Mouse (Mus musculus) right cerebral cortex, postnatal 14 days (tissue): ENCODE data around the gene Cox10.

Source experiments
- DNase-seq: peaks from one replicate; pipeline ENCODE4 v3.0.0; 2022

Gene Cox10

GRCm38 (mm10) chr11:63990311-63990710, 89.0 kb downstream of the Cox10 start:
- no peak for DNase-seq

GRCm38 (mm10) chr11:63988991-63989860, 90.0 kb downstream of the Cox10 start:
- no peak for DNase-seq

DNA sequence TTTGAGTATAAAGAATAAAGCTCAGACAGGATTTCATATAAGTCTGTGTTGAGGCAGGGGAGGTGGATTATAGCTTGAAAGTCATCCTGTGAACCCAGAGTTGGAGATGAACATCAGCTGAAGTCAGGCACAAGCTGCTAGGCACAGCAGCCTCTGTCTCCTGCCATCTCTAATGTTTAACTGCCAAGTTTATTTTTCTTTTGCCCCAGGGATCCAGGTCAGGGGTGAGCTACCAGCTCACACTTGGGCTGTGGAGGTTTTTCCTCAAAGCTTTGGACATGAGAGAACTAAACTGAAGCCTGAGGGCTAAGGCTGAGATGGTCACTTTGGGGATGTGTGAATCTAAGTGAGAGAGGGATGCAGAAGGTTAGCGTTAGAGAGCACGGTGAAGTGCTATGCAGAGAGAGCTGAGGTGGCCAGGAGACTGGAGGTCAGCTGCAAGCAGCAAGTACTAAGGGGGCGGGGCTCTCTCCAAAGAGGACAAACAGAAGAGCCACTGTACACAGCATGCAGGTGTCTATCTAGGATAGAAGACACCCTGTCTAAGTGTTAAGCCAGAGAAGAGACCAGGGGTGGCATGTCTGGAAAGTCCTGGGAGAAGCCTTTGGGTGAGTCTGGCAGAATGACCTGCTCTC, 91.1 kb downstream of the Cox10 start:
- no peak for DNase-seq

DNA sequence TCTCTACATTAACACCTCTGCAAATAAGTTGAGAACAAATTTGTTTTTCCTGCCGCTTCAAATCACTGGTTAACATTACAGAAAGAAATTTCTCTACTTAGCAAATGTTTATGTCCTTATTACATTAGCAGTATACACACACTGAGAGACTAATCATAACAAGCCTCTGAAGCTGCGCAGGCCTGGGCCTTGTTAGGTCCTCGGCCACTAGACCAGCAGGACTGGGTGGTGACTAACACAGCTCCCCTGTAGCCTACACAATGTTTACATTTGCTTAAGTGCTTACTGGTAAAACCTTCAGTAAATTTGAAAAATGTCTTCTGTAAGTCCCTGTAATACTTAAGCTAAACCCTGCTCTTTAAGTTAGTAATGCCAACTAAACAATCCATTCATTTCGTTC, 92.6 kb downstream of the Cox10 start:
- DNase-seq: no peak

DNA sequence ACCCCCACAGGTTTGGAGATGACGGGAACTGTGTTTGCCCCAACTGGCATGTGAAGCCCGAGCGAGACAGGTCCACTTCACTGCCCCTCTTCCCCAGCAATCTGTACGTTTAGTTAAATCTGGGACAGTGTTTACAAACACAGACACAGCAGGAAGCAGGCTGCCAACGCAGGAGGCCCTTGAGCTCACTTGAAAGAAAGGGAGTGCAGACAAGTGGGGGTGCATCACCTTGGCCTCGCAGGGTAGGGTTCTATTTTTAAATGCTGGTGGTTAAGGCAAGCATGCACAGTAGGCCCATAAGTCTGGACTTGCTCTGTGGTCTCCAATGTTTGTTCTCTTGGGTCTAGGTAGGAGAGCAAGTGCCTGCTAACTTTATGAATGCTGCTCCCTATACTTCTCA, 93.8 kb downstream of the Cox10 start:
- no peak for DNase-seq

DNA sequence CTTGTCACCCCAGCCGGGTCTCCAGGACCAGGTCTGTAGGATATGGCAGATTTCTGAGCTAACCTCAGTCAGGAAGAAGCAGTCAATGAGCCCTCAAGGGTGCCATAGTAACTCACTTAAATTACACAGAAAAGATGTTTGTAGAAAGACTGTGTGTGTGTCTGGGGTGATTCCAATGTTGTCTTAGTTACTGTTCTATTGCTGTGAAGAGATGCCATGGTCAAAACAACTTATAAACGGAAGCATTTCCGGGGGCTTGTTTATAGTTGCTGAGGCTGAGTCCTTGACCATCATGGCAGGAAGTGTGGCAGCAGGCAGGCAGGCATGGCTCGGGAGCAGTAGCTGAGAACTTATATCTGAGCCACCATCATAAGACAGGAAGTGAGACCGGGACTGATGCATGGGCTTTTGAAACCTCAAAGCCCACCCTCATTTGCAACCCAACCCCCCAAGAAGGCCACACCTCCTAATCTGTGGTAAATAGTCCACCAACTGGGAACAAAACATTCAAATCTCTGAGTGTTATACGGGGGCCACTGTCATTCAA, 94.6 kb downstream of the Cox10 start:
- DNase-seq: no peak

- no peak for DNase-seq
Observed at GRCm38 (mm10) chr11:63977741-63978140, 101.5 kb downstream of the Cox10 start.

DNA sequence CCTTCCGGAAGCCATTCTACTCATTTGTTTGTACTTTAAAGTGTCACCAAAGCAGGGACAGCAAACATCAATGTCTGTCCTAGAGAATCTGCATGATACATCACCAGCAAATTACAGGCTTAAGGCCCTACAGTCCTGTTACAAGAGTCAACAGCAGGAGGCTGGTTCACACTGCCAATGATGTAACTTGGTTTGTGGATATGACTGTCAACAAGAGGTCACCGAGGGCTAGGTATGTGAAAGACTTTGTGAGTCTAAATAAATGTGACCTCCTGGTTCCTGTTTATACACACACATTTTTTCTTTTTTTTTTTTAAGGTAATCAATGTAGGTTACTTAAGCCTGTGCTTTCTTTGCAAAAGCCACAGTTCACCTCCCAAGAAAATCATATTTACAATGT, 102.5 kb downstream of the Cox10 start:
- DNase-seq: no peak

DNA sequence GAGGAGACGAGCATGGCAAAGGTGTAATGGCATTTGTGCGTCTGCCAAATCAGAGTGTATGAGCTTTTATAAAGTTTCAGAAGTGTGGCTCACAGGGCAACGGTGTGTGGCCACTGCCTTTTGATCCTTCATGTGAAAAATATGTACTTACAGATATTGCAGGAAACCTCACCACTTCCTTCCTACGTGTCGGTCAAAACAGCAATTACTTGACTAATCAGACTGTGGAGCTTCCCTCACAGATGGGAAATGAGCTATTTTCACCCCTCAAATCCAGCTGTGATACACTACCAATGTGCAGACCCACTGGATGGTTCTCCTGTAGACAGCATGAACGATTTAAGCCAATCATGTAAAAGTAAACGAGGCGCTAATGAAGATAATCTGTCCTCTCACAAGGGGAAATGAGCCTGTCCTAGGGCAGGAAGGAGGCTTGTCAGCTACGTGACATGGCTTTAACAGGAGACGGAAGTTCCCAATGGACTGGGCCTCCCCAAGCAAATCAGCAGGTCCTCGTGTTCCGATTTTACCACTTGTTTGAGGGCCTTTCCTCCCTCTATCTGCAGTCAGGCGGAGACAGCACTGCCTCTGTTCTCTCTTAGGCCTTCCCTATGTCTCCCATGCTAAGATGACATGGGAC, 103.9 kb downstream of the Cox10 start:
- no peak for DNase-seq

- DNase-seq: no peak
Observed at GRCm38 (mm10) chr11:63973973-63974372, 105.3 kb downstream of the Cox10 start.

- no peak for DNase-seq
Observed at GRCm38 (mm10) chr11:63971462-63971861, 107.8 kb downstream of the Cox10 start.

GRCm38 (mm10) chr11:63970818-63971217, 108.5 kb downstream of the Cox10 start:
- no peak for DNase-seq

DNA sequence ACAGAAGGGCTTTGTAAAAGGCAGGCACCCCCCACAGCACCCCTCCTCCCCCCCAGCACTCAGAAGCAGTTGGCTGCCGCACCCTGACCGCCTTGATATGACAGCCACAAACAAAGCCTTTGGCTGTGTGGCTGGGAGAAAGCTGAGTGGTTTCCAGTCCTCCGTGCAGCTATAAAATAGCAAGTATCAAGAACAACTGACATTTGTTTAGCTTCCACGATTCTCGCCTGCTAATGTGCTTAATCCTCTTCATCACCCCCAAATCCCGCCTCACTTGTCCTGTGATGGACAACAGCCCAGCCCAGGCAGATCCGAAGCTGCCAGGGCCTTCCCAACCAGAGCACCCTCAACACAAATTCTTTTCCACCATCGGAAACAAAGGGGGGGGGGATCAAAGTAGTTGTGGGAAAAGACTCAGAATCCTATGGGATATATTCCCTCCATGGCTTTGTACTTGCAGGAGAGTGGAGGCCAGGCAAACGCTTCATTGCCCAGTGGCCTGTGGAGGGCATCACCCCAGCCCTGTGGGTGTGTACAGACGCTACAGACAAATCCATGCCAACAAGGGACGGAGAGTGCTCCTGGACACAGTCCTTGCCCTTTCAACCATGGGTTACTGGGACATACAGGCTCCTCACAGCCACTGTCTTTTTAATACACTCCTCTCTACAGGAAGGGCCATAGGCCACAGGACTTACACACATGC, 109.9 kb downstream of the Cox10 start:
- no peak for DNase-seq

DNA sequence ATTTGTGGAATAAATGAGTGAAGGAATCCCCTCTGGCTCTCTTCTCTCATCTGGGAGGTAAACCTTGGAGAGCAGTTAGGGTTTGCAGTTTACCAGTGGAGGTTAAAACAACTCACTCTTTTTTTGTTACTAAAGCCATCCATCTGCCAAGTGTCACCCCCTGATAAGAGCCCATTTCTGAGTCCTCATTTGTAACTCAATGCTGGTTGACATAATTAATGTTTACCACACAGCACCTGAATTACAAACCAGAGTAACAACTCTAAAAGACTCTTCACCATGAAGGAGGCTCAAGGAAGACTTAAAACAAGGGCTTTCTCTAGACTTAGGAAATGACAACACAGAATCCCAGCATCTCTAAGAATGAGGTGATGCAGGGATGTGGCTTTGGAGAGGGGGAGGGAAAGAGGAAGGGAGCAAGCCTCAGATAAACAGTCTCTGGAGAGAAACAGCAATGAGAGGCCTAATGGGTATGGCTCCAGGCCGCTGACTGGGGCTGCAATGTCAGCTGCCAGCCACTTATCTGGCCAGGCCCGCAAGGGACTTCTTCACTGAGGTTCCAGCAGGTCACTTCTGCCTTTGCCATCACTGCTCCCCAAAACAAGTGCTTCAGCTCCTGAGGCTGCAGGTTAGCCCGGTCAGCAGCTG, 110.8 kb downstream of the Cox10 start:
- DNase-seq: no peak

DNA sequence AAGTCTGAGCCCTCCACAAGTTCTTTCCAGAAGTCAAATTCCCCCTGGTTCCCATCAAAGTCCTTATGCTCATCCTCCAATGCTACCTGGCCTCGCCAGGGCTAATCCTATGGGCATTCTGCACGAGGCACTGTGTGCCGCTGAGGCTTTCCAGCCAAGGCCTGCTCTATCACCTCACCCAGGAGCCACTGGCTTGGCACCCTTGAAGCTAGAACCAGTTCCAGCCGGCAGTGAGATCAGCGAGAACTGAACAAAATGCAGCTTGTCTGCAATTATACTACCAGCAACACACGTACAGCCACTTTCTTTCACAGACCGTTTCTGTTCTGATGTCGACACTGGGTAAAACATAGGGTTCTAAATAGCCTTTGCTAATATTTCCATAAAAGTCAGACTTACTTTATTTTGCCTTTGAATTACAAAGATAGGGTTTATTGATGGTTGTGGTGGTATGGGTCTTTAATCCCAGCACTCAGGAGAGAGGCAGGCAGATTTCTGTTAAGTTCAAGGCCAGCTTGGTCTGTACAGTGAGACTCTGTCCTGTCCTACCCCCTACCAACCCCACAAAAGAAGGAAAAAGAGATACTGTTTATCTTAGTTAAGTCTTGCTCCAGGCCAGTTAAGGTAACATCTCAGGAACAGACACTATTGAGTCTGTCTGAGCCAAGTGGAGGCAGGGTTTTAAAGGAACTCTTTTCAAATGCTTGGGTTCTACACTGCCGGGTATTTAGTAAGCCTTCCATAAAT, 111.5 kb downstream of the Cox10 start:
- DNase-seq: no peak

GRCm38 (mm10) chr11:63965437-63965836, 113.8 kb downstream of the Cox10 start:
- DNase-seq: no peak

GRCm38 (mm10) chr11:63957207-63957606, 122.1 kb downstream of the Cox10 start:
- DNase-seq: no peak

DNA sequence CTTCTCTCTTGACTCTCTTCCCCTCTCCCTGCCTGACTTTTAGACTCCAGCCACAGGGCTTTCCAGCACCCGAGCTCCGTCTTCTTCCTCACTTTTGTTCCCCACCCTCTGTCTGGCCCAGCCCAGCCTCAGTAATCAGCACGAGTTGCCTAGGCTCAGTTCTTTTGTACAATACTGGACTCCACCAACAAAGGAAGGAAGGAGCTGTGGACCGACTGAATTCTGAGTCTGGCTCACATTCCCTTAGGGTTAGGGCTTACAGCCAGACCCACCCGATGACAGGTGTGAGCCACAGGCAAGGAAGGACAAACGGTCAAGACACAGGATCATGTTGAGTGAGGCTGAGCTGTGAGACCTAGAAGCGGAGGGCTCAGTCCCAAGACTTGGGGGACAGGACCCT, 122.5 kb downstream of the Cox10 start:
- DNase-seq: no peak

- DNase-seq: no peak
Observed at GRCm38 (mm10) chr11:63953887-63954286, 125.4 kb downstream of the Cox10 start.

DNA sequence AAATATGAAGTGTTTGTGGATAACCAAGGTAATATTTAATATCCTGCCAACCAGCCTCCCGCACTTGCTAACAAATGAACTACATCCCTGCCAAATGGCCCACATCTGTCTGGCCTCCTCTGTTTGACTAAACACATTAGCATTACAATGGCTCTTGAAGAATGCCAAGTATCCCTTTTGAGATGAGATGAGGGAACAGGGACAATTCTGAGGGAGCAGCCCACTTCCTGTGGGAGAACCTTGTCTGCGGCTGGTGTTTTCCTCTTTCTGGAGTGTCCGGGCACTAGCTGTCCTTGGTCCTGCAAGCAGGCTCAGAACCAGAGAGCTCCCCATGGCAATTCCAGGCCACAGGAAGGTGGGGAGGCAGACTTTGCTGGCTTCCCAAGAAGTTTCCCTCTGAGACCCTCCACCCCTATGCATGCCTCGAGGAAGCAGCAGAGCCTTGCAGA, 126.5 kb downstream of the Cox10 start:
- no peak for DNase-seq

- no peak for DNase-seq
Observed at GRCm38 (mm10) chr11:63951831-63952631, 127.2 kb downstream of the Cox10 start.
